Comparison of ENCODE assay signal across 21 mouse cellular contexts in the genomic region with DNA sequence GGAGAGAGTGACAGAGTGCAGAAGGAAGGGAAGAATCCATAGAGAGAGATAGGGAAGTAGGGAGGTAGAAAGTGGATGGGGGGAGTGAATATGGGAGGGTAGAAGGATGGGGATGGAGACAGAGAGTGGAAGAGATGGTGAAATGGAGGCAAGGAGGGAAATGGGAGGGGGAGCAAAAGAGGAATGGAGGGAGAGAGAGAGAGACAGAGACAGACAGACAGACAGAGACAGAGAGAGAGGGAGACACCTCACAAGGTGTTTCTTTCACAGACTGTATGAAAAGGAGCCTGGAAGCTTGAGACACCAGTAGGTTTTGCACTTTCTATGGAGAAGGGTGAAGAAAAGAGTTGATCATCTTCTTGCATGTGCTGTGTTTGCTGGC. TPM values are rescaled to one million over a fixed set of nuclear protein-coding genes. Genes with fewer than 3 reads are reported as not detected.
DNase-seq lines count a peak whose midpoint lies in the region; ATAC-seq and TF ChIP-seq lines count a peak whose summit lies in the region.
"Not testable (repeated sequence)": the region's sequence is repeated elsewhere in the genome, so short reads cannot be mapped to it uniquely, and the experiment has no call there.
"Had no signal": no experiment of that assay in that cellular context is flagged by ENCODE, and none has a peak within 500 bp of the region (broad histone marks: within the 10 kb centered on the region; RNA-seq: fewer than 3 reads in every experiment).

No protein-coding gene starts in this region.

- H3K36me3 ChIP-seq in forebrain, embryonic 12.5 days (replicated peaks); heart, embryonic 15.5 days; lung, embryonic 14.5 days (ENCODE audit: insufficient read depth); neural tube, embryonic 11.5 days (ENCODE audit: control insufficient read depth, insufficient read depth, low read length); stomach, embryonic 15.5 days: not testable (repeated sequence)

- not testable (repeated sequence) for H3K4me1 ChIP-seq in forebrain, embryonic 12.5 days; heart, embryonic 15.5 days (replicated peaks); lung, embryonic 14.5 days (ENCODE audit: insufficient read depth); neural tube, embryonic 11.5 days (ENCODE audit: control insufficient read depth, insufficient read depth, low read length); stomach, embryonic 15.5 days

- not testable (repeated sequence) for TF ChIP-seq CTCF in lung, embryonic 14.5 days (IDR thresholded peaks at IDR 0.05; ENCODE audit: low read depth)

- not testable (repeated sequence) for H3K4me3 ChIP-seq in forebrain, embryonic 12.5 days (replicated peaks); heart, embryonic 15.5 days; lung, embryonic 14.5 days (ENCODE audit: low read depth, low read length); neural tube, embryonic 11.5 days (ENCODE audit: low read depth, low read length); stomach, embryonic 15.5 days (replicated peaks)

- H3K27ac ChIP-seq in forebrain, embryonic 12.5 days; heart, embryonic 15.5 days; lung, embryonic 14.5 days (ENCODE audit: low read depth); neural tube, embryonic 11.5 days (ENCODE audit: low read depth, low read length); stomach, embryonic 15.5 days: not testable (repeated sequence)

- not testable (repeated sequence) for H3K27me3 ChIP-seq in forebrain, embryonic 12.5 days; heart, embryonic 15.5 days; lung, embryonic 14.5 days (ENCODE audit: insufficient read depth, low read length); neural tube, embryonic 11.5 days (ENCODE audit: control insufficient read depth, insufficient read depth, low read length); stomach, embryonic 15.5 days (replicated peaks)

- peak; percentile 1 for ATAC-seq in forebrain, embryonic 12.5 days (ENCODE audit: low FRiP score)
- 0 out of 2 replicates have a peak, but pooled peaks have one; percentile 0 for ATAC-seq in heart, embryonic 15.5 days (replicated peaks; ENCODE audit: insufficient number of reproducible peaks, insufficient read depth, low FRiP score, low read depth)
- ATAC-seq in lung, embryonic 14.5 days (ENCODE audit: insufficient read depth) = peak; percentile 19; the same call in 1 of the 2 replicates
- ATAC-seq in neural tube, embryonic 11.5 days (ENCODE audit: insufficient read depth, low FRiP score, low TSS enrichment) = 0 out of 2 replicates have a peak, but pooled peaks have one; percentile 0
- peak; percentile 0; the same call in 1 of the 2 replicates for ATAC-seq in stomach, embryonic 15.5 days (ENCODE audit: insufficient read depth, low FRiP score, low read depth)

- H3K9me3 ChIP-seq in forebrain, embryonic 12.5 days = peaks cover 18% of the 10 kb centered on the region
- H3K9me3 ChIP-seq in heart, embryonic 15.5 days (replicated peaks) = peaks cover 14% of the 10 kb centered on the region
- peaks cover 15% of the 10 kb centered on the region for H3K9me3 ChIP-seq in lung, embryonic 14.5 days (ENCODE audit: low read depth, low read length)
- peaks cover 17% of the 10 kb centered on the region for H3K9me3 ChIP-seq in neural tube, embryonic 11.5 days (ENCODE audit: control insufficient read depth, low read length)
- not testable (repeated sequence) for H3K9me3 ChIP-seq in stomach, embryonic 15.5 days

- not testable (repeated sequence) for H3K9ac ChIP-seq in forebrain, embryonic 12.5 days; heart, embryonic 15.5 days; lung, embryonic 14.5 days; neural tube, embryonic 11.5 days (ENCODE audit: low read length); stomach, embryonic 15.5 days

- DNase-seq in kidney, postnatal 14 days = peak; percentile 18
- not testable (repeated sequence) for DNase-seq in lung, embryonic 14.5 days; neural tube, embryonic 11.5 days (ENCODE audit: low spot score)

- not testable (repeated sequence) for H3K4me2 ChIP-seq in forebrain, embryonic 12.5 days; heart, embryonic 15.5 days; lung, embryonic 14.5 days; neural tube, embryonic 11.5 days (ENCODE audit: low read depth); stomach, embryonic 15.5 days

RNA-seq across cellular contexts. Expression of gene Duxf3, which starts 1.3 kb away (rescaled TPM):
- polyA plus RNA-seq in forebrain, embryonic 12.5 days (2016; fragmentation: Nextera tagmentation; extraction: Ambion mirVana) = not detected in 2 replicates
- not detected in 2 replicates for polyA plus RNA-seq in heart, embryonic 15.5 days (2015; fragmentation: Nextera tagmentation; extraction: Ambion mirVana)
- polyA plus RNA-seq in lung, embryonic 14.5 days (2014; fragmentation: Nextera tagmentation; extraction: Ambion mirVana) = not detected in 2 replicates
- polyA plus RNA-seq in neural tube, embryonic 11.5 days (2014; fragmentation: Nextera tagmentation; extraction: Ambion mirVana) = not detected in 2 replicates
- polyA plus RNA-seq in stomach, embryonic 15.5 days (2015; fragmentation: Nextera tagmentation; extraction: Ambion mirVana) = not detected in 2 replicates
- polyA plus RNA-seq: adrenal gland, adult 2 months; cerebellum, adult 2 months; embryonic facial prominence, embryonic 12.5 days; embryonic facial prominence, embryonic 15.5 days; forebrain, embryonic 11.5 days; forebrain, embryonic 15.5 days; G1E; gonadal fat pad, adult 2 months; heart, adult 2 months; heart, embryonic 10.5 days; heart, embryonic 14.5 days; hindbrain, embryonic 10.5 days; hindbrain, embryonic 13.5 days; hindbrain, embryonic 16.5 days; Patski had no signal

RNA-seq across cellular contexts. Expression of gene Gm4981, which starts 2.8 kb away (rescaled TPM):
- not detected in 2 replicates for polyA plus RNA-seq in forebrain, embryonic 12.5 days (2016; fragmentation: Nextera tagmentation; extraction: Ambion mirVana)
- polyA plus RNA-seq in heart, embryonic 15.5 days (2015; fragmentation: Nextera tagmentation; extraction: Ambion mirVana) = not detected in 2 replicates
- polyA plus RNA-seq in lung, embryonic 14.5 days (2014; fragmentation: Nextera tagmentation; extraction: Ambion mirVana) = not detected in 2 replicates
- polyA plus RNA-seq in neural tube, embryonic 11.5 days (2014; fragmentation: Nextera tagmentation; extraction: Ambion mirVana) = not detected in 2 replicates
- not detected in 2 replicates for polyA plus RNA-seq in stomach, embryonic 15.5 days (2015; fragmentation: Nextera tagmentation; extraction: Ambion mirVana)
- polyA plus RNA-seq: adrenal gland, adult 2 months; cerebellum, adult 2 months; embryonic facial prominence, embryonic 12.5 days; embryonic facial prominence, embryonic 15.5 days; forebrain, embryonic 11.5 days; forebrain, embryonic 15.5 days; G1E; gonadal fat pad, adult 2 months; heart, adult 2 months; heart, embryonic 14.5 days; hindbrain, embryonic 10.5 days; hindbrain, embryonic 13.5 days; hindbrain, embryonic 16.5 days; Patski had no signal

RNA-seq across cellular contexts. Expression of gene AW822073, which starts 9.0 kb away (rescaled TPM):
- not detected in 2 replicates for polyA plus RNA-seq in forebrain, embryonic 12.5 days (2016; fragmentation: Nextera tagmentation; extraction: Ambion mirVana)
- polyA plus RNA-seq in heart, embryonic 15.5 days (2015; fragmentation: Nextera tagmentation; extraction: Ambion mirVana) = not detected in 2 replicates
- polyA plus RNA-seq in lung, embryonic 14.5 days (2014; fragmentation: Nextera tagmentation; extraction: Ambion mirVana) = not detected in 2 replicates
- not detected in 2 replicates for polyA plus RNA-seq in neural tube, embryonic 11.5 days (2014; fragmentation: Nextera tagmentation; extraction: Ambion mirVana)
- not detected in 2 replicates for polyA plus RNA-seq in stomach, embryonic 15.5 days (2015; fragmentation: Nextera tagmentation; extraction: Ambion mirVana)
- polyA plus RNA-seq: adrenal gland, adult 2 months; cerebellum, adult 2 months; embryonic facial prominence, embryonic 12.5 days; embryonic facial prominence, embryonic 15.5 days; forebrain, embryonic 11.5 days; forebrain, embryonic 15.5 days; G1E; gonadal fat pad, adult 2 months; heart, adult 2 months; heart, embryonic 10.5 days; heart, embryonic 14.5 days; hindbrain, embryonic 10.5 days; hindbrain, embryonic 13.5 days; hindbrain, embryonic 16.5 days; Patski had no signal

RNA-seq across cellular contexts. Expression of gene Gcc2, which starts 21.6 kb away (rescaled TPM):
- polyA plus RNA-seq in forebrain, embryonic 12.5 days (2016; fragmentation: Nextera tagmentation; extraction: Ambion mirVana) = 61.5 and 62.7 TPM in 2 replicates
- polyA plus RNA-seq in heart, embryonic 15.5 days (2015; fragmentation: Nextera tagmentation; extraction: Ambion mirVana) = 36.4 and 46.3 TPM in 2 replicates
- 69.1 and 89.9 TPM in 2 replicates for polyA plus RNA-seq in lung, embryonic 14.5 days (2014; fragmentation: Nextera tagmentation; extraction: Ambion mirVana)
- polyA plus RNA-seq in neural tube, embryonic 11.5 days (2014; fragmentation: Nextera tagmentation; extraction: Ambion mirVana) = 39.0 and 40.5 TPM in 2 replicates
- 73.4 and 75.5 TPM in 2 replicates for polyA plus RNA-seq in stomach, embryonic 15.5 days (2015; fragmentation: Nextera tagmentation; extraction: Ambion mirVana)
